Mouse (Mus musculus): ENCODE measurements around the gene Prokr2. TPM values are rescaled to one million over a fixed set of nuclear protein-coding genes. Genes with fewer than 3 reads are reported as not detected.
A peak's percentile ranks its signal among the peaks of the same experiment; 100 is the strongest.
"Not testable (repeated sequence)": the region's sequence is repeated elsewhere in the genome, so short reads cannot be mapped to it uniquely, and the experiment has no call there.

Prokr2 gene
- polyA plus RNA-seq, 1 experiment, result 0.28 TPM

DNA sequence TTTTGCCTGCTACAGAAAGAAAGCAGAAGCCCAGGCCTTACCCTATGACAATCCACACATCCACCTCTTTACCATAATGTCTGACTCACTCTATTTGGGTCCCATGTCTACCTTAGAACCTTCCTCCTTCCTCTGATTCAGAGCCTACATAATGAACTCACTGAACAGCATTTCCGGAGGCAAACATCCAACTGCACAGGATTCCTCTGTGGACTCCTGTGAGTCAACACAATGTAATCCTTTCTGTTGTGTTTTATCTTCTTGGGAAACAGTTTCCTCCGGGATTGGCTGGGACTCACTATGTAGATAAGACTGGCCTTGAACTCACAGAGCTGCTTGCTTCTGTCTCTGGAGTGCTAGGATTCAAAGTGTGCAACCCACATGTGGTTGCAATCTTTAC, 44.9 kb downstream of the Prokr2 start:
- no peak for TF ChIP-seq CTCF (IDR thresholded peaks at IDR 0.05; ENCODE audit: borderline replicate concordance, insufficient read depth, low read depth, low read length)
- no peak for TF ChIP-seq POLR2A (IDR thresholded peaks at IDR 0.05; ENCODE audit: borderline replicate concordance, insufficient read depth, low read length)
- Histone ChIP-seq H3K27ac (ENCODE audit: insufficient read depth, low read length) (no peak overlapping the region), H3K4me1 (ENCODE audit: control insufficient read depth, insufficient read depth, low read length) (no peaks in the 10 kb centered on the region), H3K4me3 (replicated peaks; ENCODE audit: insufficient read depth, low read depth, low read length) (no peak overlapping the region), H3K27me3 (ENCODE audit: control insufficient read depth, insufficient read depth, low read length) (no peaks in the 10 kb centered on the region)
- DNase-seq, result no peak
- 87% methylated on average over 2 of the region's 2 CpGs for WGBS

- Histone ChIP-seq H3K4me1 (ENCODE audit: control insufficient read depth, insufficient read depth, low read length) (no peaks in the 10 kb centered on the region), H3K4me3 (replicated peaks; ENCODE audit: insufficient read depth, low read depth, low read length) (no peak overlapping the region), H3K27me3 (ENCODE audit: control insufficient read depth, insufficient read depth, low read length) (no peaks in the 10 kb centered on the region), H3K27ac (ENCODE audit: insufficient read depth, low read length) (no peak overlapping the region)
- TF ChIP-seq CTCF (IDR thresholded peaks at IDR 0.05; ENCODE audit: borderline replicate concordance, insufficient read depth, low read depth, low read length) (no peak), POLR2A (IDR thresholded peaks at IDR 0.05; ENCODE audit: borderline replicate concordance, insufficient read depth, low read length) (no peak)
- DNase-seq, result no peak
- 60% methylated on average over 2 of the region's 2 CpGs for WGBS
Measured at GRCm38 (mm10) chr2:132337202-132337601, 48.0 kb downstream of the Prokr2 start.

DNA sequence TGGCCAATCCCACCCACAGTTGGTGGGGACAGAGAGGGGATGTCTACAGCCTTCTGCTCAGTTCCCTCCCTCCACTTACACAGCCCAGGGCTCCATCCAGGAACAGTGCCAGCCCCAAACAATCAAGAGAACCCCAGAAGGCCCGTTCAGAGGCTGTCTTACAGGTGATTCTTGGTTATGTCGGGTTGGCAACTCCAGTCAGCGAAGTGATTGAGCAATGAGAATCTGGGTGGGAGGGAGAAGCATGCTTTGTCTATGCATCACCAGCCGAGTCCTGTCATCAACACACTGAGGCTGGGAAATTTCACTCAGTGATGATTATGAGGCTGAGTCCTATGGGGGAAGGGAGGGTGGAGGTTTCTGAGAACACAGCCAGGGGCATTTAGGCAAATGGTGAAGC, 61.7 kb downstream of the Prokr2 start:
- 40% methylated on average over 4 of the region's 4 CpGs for WGBS
- Histone ChIP-seq H3K27me3 (ENCODE audit: control insufficient read depth, insufficient read depth, low read length) (no peaks in the 10 kb centered on the region), H3K27ac (ENCODE audit: insufficient read depth, low read length) (no peak overlapping the region), H3K4me3 (replicated peaks; ENCODE audit: insufficient read depth, low read depth, low read length) (no peak overlapping the region), H3K4me1 (ENCODE audit: control insufficient read depth, insufficient read depth, low read length) (no peaks in the 10 kb centered on the region)
- TF ChIP-seq CTCF (IDR thresholded peaks at IDR 0.05; ENCODE audit: borderline replicate concordance, insufficient read depth, low read depth, low read length), result no peak
- no peak for TF ChIP-seq POLR2A (IDR thresholded peaks at IDR 0.05; ENCODE audit: borderline replicate concordance, insufficient read depth, low read length)
- DNase-seq, result no peak

- H3K27me3 ChIP-seq (ENCODE audit: control insufficient read depth, insufficient read depth, low read length), result no peaks in the 10 kb centered on the region
- TF ChIP-seq POLR2A (IDR thresholded peaks at IDR 0.05; ENCODE audit: borderline replicate concordance, insufficient read depth, low read length), result no peak
- TF ChIP-seq CTCF (IDR thresholded peaks at IDR 0.05; ENCODE audit: borderline replicate concordance, insufficient read depth, low read depth, low read length), result no peak
- no peak for DNase-seq
- 71% methylated on average over 5 of the region's 5 CpGs for WGBS
- H3K4me3 ChIP-seq (replicated peaks; ENCODE audit: insufficient read depth, low read depth, low read length), result no peak overlapping the region
- no peak overlapping the region for H3K27ac ChIP-seq (ENCODE audit: insufficient read depth, low read length)
- H3K4me1 ChIP-seq (ENCODE audit: control insufficient read depth, insufficient read depth, low read length), result no peaks in the 10 kb centered on the region
Measured at GRCm38 (mm10) chr2:132320516-132320915, 64.7 kb downstream of the Prokr2 start.

DNA sequence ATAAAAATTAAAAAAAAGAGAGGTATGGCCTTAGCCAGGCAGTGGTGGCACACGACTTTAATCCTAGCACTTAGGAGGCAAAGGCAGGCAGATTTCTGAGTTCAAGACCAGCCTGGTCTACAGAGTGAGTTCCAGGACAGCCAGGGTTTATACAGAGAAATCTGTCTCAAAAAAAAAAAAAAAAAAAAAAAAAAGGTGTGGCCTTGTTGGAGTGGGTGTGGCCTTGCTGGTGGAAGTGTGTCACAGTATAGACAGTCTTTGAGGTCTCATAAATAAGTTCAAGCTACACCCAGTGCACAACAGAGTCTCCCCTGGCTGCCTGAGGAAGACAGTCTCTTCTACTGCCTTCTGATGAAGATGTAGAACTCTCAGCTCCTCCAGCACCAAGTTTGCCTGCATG, 68.1 kb downstream of the Prokr2 start:
- TF ChIP-seq CTCF (IDR thresholded peaks at IDR 0.05; ENCODE audit: borderline replicate concordance, insufficient read depth, low read depth, low read length) (no peak), POLR2A (IDR thresholded peaks at IDR 0.05; ENCODE audit: borderline replicate concordance, insufficient read depth, low read length) (no peak)
- 67% methylated on average over 1 of the region's 1 CpGs for WGBS
- H3K27ac ChIP-seq (ENCODE audit: insufficient read depth, low read length), result no peak overlapping the region
- DNase-seq, result no peak
- H3K4me3 ChIP-seq (replicated peaks; ENCODE audit: insufficient read depth, low read depth, low read length), result no peak overlapping the region
- H3K27me3 ChIP-seq (ENCODE audit: control insufficient read depth, insufficient read depth, low read length), result no peaks in the 10 kb centered on the region
- H3K4me1 ChIP-seq (ENCODE audit: control insufficient read depth, insufficient read depth, low read length), result no peaks in the 10 kb centered on the region

- Histone ChIP-seq H3K27ac (ENCODE audit: insufficient read depth, low read length) (no peak overlapping the region), H3K4me3 (replicated peaks; ENCODE audit: insufficient read depth, low read depth, low read length) (no peak overlapping the region), H3K4me1 (ENCODE audit: control insufficient read depth, insufficient read depth, low read length) (no peaks in the 10 kb centered on the region), H3K27me3 (ENCODE audit: control insufficient read depth, insufficient read depth, low read length) (no peaks in the 10 kb centered on the region)
- WGBS, result 45% methylated on average over 8 of the region's 8 CpGs
- peak; percentile 72 to 76 for DNase-seq
- no peak for TF ChIP-seq POLR2A (IDR thresholded peaks at IDR 0.05; ENCODE audit: borderline replicate concordance, insufficient read depth, low read length)
- TF ChIP-seq CTCF (IDR thresholded peaks at IDR 0.05; ENCODE audit: borderline replicate concordance, insufficient read depth, low read depth, low read length), result peak; percentile 99
Measured at GRCm38 (mm10) chr2:132316041-132316808, 69.0 kb downstream of the Prokr2 start.

DNA sequence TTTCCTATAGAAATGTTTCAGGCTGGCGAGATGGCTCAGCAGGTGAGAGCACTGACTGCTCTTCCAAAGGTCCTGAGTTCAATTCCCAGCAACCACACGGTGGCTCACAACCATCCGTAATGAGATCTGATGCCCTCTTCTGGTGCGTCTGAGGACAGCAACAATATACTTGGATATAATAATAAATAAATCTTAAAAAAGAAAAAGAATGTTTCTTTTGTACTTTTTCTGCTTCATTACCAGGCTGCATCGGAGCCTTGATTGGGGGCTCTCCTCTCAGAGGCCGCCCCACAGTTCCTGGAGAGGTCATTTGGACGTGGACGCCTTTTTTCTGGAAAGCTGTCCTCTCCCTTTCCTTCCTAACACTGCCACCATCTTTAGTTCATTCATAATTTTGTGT, 71.2 kb downstream of the Prokr2 start:
- H3K27ac ChIP-seq (ENCODE audit: insufficient read depth, low read length); DNase-seq; H3K27me3 ChIP-seq (ENCODE audit: control insufficient read depth, insufficient read depth, low read length); H3K4me1 ChIP-seq (ENCODE audit: control insufficient read depth, insufficient read depth, low read length); H3K4me3 ChIP-seq (replicated peaks; ENCODE audit: insufficient read depth, low read depth, low read length): not testable (repeated sequence)
- WGBS, result 88% methylated on average over 8 of the region's 8 CpGs

DNA sequence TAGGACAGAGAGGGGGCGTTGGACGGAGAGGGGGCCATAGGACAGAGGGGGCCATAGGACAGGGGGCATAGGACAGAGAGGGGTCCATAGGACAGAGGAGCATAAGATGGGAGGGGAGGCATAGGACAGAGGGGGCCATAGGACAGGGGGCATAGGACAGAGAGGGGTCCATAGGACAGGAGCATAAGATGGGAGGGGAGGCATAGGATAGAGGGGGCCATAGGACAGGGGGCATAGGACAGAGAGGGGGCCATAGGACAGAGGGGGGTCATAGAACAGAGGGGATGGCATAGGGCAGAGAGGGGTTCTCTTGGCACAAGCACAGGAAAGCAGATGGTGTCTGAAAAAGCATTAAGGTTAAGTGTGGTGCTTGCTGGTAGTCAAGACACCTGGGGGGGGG, 71.7 kb downstream of the Prokr2 start:
- H3K4me3 ChIP-seq (replicated peaks; ENCODE audit: insufficient read depth, low read depth, low read length), result no peak overlapping the region
- no peak for TF ChIP-seq CTCF (IDR thresholded peaks at IDR 0.05; ENCODE audit: borderline replicate concordance, insufficient read depth, low read depth, low read length)
- no peak for TF ChIP-seq POLR2A (IDR thresholded peaks at IDR 0.05; ENCODE audit: borderline replicate concordance, insufficient read depth, low read length)
- DNase-seq, result no peak
- H3K4me1 ChIP-seq (ENCODE audit: control insufficient read depth, insufficient read depth, low read length), result no peaks in the 10 kb centered on the region
- H3K27me3 ChIP-seq (ENCODE audit: control insufficient read depth, insufficient read depth, low read length), result no peaks in the 10 kb centered on the region
- no peak overlapping the region for H3K27ac ChIP-seq (ENCODE audit: insufficient read depth, low read length)
- WGBS, result 100% methylated on average over 2 of the region's 2 CpGs

All from cerebellum, adult 2 months (tissue).